Mouse (Mus musculus) embryonic fibroblast, embryonic 13.5 days (primary cell): ENCODE results near the gene Mad2l1bp.

Experiments
- CTCF ChIP-seq: IDR thresholded peaks from 2 replicates; pipeline ENCODE4 v1.5.1; 2011; ENCODE audit warnings: mild to moderate bottlenecking, control low read depth, low read length, moderate library complexity, borderline replicate concordance; ENCODE audit not compliant: insufficient read depth
- POLR2A ChIP-seq: IDR thresholded peaks from 2 replicates; pipeline ENCODE4 v1.6.1; 2011; ENCODE audit warnings: low read depth, mild to moderate bottlenecking, control low read depth, low read length, moderate library complexity

GRCm38 (mm10) chr17:46132058-46132718 lies 21.2 kb downstream of the Mad2l1bp start:
- peak; percentile 78 for TF ChIP-seq CTCF
- no peak for TF ChIP-seq POLR2A
